Mouse (Mus musculus) right cerebral cortex, postnatal 25 days (tissue): Measurements from ENCODE around the gene Gm15085.
"Not testable (repeated sequence)": the region's sequence is repeated elsewhere in the genome, so short reads cannot be mapped to it uniquely, and the experiment has no call there.

Experiments used
- DNase-seq: peaks from one replicate; pipeline ENCODE4 v3.0.0; 2022

Gm15085 gene

GRCm38 (mm10) chrX:149447317-149447716 lies at the start of gene Gm15085:
TSS of gene Gm15085 (plus strand) at chrX:149447617.
- DNase-seq, result not testable (repeated sequence)
